Mouse (Mus musculus) intestine, embryonic 14.5 days (tissue): ENCODE results near the gene Mrpl9. TPM values are rescaled to one million over a fixed set of nuclear protein-coding genes. Genes with fewer than 3 reads are reported as not detected.

Experiments used
- ATAC-seq: fragments of 200-750 bp; cut with Nextera tagmentation; replicated peaks from 2 replicates; pipeline ENCODE4 v1.8.0; 2017; ENCODE audit warnings: low read depth, moderate number of reproducible peaks, moderate TSS enrichment, moderate library complexity; ENCODE audit not compliant: low FRiP score, low TSS enrichment
- DNase-seq: peaks from one replicate; pipeline ENCODE4 v3.0.0-alpha.2; 2018; ENCODE audit warnings: low spot score
- H3K27ac ChIP-seq: fragments of 300-500 bp; sonication (generic); 2 replicates; pipeline ENCODE4 v1.5.1; 2014; ENCODE audit warnings: low read depth, mild to moderate bottlenecking, control low read depth
- H3K27me3 ChIP-seq: fragments of 300-500 bp; sonication (generic); replicated peaks from 2 replicates; pipeline ENCODE4 v1.6.1; 2014; ENCODE audit warnings: low read length, control low read depth; ENCODE audit not compliant: control insufficient read depth, insufficient read depth
- H3K36me3 ChIP-seq: fragments of 300-500 bp; sonication (generic); 2 replicates; pipeline ENCODE4 v1.6.1; 2014; ENCODE audit warnings: low read length, control low read depth; ENCODE audit not compliant: control insufficient read depth, insufficient read depth
- H3K4me1 ChIP-seq: fragments of 300-500 bp; sonication (generic); replicated peaks from 2 replicates; pipeline ENCODE4 v1.6.1; 2014; ENCODE audit warnings: low read length, control low read depth, mixed read lengths; ENCODE audit not compliant: control insufficient read depth, insufficient read depth
- H3K4me2 ChIP-seq: fragments of 300-500 bp; sonication (generic); 2 replicates; pipeline ENCODE4 v1.6.1; 2014; ENCODE audit warnings: low read length
- H3K4me3 ChIP-seq: fragments of 300-500 bp; sonication (generic); 2 replicates; pipeline ENCODE4 v1.5.1; 2014; ENCODE audit warnings: low read depth, low read length, control low read depth, mixed read lengths
- H3K9ac ChIP-seq: fragments of 300-500 bp; sonication (generic); 2 replicates; pipeline ENCODE4 v1.6.1; 2014; ENCODE audit warnings: mild to moderate bottlenecking, low read length
- H3K9me3 ChIP-seq: fragments of 300-500 bp; sonication (generic); 2 replicates; pipeline ENCODE4 v1.6.1; 2016; ENCODE audit warnings: low read length, control low read depth; ENCODE audit not compliant: control insufficient read depth
- WGBS: fragments of 180-500 bp; shearing (Covaris S2); extraction: QIAGEN DNeasy Blood & Tissue Kit; methylation state at CpG from one replicate; pipeline ENCODE4 v1.1.7; 2014; 5-methylcytosine and 5-hydroxymethylcytosine counted together
- polyA plus RNA-seq: library from polyadenylated mRNA; unstranded; fragments of >200 nt; fragmentation: Nextera tagmentation; extraction: Ambion mirVana; gene quantifications from 2 replicates; pipeline ENCODE4 v1.2.1, GENCODE M21; 2014

The Mrpl9 gene
- polyA plus RNA-seq, 1 experiment from 2014 or later = 76.2 TPM

DNA sequence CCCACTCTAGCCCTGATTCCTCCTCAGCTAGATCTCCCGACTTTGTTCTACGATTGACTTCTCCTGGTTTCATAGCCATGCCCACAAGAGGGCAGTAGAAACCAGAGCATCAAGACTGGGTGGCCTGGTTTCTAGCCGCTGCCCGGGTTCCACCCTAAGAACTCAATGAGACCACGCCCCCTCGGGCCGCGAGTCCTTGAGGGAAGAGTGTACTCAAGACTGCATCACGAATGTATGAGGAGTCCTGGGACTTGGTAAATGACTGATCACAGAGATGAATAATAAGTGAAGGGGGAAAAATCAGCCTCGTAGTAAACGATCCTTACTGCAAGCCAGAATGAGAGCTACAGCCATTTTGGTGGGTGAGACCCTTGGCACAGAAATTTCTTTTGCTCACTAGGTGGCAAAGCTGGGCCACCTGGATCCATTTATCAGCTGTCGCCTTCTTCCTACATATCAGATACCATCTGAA, 13.4 kb downstream of the Mrpl9 start:
- WGBS = 3% methylated on average over 12 of the region's 12 CpGs
- Histone ChIP-seq H3K36me3 (no peaks in the 10 kb centered on the region), H3K4me3 (peak overlapping the region; percentile 28), H3K27me3 (no peaks in the 10 kb centered on the region), H3K4me1 (no peaks in the 10 kb centered on the region), H3K27ac (no peak overlapping the region), H3K9ac (no peak overlapping the region), H3K4me2 (peak overlapping the region; percentile 45), H3K9me3 (no peaks in the 10 kb centered on the region)
- ATAC-seq (peak; percentile 85), DNase-seq (peak; percentile 92)

DNA sequence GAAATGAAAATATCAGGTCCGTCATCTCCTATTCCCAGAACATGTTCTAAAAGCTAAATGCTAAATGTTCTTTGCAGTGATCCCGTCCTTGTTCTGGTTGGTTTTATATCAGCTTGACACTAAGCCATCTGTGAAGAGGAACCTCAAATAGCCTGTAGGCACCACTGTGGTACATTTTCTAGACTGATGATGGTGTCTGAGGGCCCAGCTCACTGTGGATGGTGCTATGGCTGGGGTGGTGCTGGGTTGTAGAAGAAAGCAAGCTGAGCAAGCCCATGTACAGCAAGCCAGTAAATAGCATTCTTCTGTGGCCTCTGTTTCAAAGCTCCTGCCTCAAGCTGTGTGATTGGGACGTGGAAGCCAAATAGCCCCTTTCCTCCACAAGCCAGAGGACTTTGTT, 13.9 kb downstream of the Mrpl9 start:
- WGBS = 77% methylated on average over 3 of the region's 3 CpGs
- H3K9me3 ChIP-seq = no peaks in the 10 kb centered on the region
- H3K36me3 ChIP-seq = no peaks in the 10 kb centered on the region
- no peak for DNase-seq
- H3K4me3 ChIP-seq = no peak overlapping the region
- H3K9ac ChIP-seq = no peak overlapping the region
- no peak overlapping the region for H3K4me2 ChIP-seq
- H3K4me1 ChIP-seq = no peaks in the 10 kb centered on the region
- no peak for ATAC-seq
- no peak overlapping the region for H3K27ac ChIP-seq
- no peaks in the 10 kb centered on the region for H3K27me3 ChIP-seq

DNA sequence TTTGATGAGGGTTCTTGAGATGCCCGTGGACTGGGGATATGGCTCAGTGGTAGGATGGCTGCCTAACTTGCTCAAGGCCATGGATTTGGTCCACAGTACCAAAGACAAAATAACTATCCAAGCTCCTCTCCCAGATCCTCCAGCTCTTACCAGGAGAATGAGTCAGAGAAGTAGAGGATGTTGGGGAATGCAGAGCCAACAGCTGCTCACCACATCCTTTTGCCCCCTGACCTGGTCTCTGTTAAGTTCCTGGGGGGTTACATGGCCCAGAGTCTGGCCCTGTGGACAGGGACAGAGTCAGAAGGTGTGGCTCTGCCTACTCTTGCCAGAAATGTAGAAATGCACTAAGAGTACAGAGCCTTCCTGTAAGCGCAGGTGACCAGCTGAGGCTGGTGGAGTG, 16.7 kb downstream of the Mrpl9 start:
- Histone ChIP-seq H3K4me3 (no peak overlapping the region), H3K27me3 (no peaks in the 10 kb centered on the region), H3K36me3 (no peaks in the 10 kb centered on the region), H3K4me1 (no peaks in the 10 kb centered on the region), H3K27ac (no peak overlapping the region), H3K9me3 (no peaks in the 10 kb centered on the region), H3K9ac (no peak overlapping the region), H3K4me2 (no peak overlapping the region)
- 88% methylated on average over 2 of the region's 2 CpGs for WGBS
- ATAC-seq (no peak), DNase-seq (no peak)

DNA sequence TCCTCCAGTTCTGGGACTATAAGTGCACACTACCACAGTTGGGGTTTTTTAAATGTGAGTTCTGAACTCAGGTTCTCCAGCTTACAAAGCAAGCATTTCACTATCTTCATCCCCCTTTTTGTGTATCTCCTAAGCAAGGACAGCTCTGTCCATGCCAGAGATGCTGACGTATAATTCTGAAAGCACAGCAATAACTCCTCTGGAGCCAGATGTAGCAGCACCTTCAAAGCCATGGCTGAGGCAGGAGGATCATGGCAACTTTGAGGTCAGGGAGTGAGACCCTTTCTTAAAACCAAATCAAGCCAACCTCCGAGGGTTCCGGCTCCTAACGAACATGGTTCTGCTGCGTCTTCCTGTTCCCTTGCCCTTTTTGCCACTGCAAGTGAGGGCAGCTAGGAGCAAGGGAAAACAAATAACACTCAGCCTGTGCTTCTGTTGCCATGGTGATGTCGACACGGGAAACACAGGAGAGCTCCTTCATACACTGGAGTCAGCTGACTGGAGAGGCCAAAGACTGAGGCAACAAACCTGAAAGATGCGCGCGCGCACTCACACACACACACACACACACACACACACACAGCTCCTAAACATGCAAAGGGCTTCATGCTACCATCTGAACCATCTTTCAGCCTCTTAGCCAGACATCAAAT, 20.9 kb downstream of the Mrpl9 start:
- Histone ChIP-seq H3K27me3 (no peaks in the 10 kb centered on the region), H3K4me2 (no peak overlapping the region), H3K9me3 (no peaks in the 10 kb centered on the region), H3K9ac (no peak overlapping the region), H3K4me3 (no peak overlapping the region), H3K4me1 (no peaks in the 10 kb centered on the region), H3K27ac (no peak overlapping the region), H3K36me3 (no peaks in the 10 kb centered on the region)
- WGBS = 55% methylated on average over 11 of the region's 11 CpGs
- ATAC-seq (no peak), DNase-seq (no peak)

DNA sequence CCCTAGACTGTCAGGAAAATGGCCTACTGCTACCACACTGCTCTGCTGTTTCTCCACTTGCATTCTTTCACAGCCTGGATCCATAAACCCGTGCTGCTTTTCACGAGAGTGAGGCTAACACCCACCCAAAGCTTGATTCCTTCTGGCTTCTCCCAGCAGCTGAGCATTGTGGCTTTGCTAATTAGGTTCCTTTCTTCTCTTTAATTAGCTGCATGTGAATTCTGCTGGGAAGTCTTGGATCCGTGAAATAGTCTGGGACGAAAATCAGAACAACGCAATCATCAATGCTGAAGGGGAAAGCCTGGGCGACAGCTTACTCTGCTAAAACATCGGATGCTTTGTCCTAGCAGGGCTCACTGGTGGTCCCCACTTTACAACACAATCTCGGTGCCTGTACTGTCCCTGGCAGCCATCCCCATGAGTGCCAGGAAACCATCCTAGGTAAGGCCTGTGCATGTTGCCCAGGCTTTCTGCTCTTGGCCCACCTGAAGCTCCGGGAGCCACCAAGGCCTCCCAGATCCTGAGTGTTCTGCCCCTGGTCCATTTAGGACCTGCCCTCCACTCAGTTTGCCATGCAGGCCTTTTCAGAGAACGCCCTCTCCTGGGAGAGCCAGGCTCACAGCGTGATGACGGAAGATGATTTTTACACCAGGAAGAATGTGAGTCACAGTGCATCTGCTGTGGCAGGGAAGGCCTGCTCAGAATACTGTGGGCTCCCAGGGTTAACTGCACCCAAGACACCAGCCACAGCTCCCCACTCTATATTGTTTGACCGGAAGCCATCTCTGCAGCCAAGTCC, 22.7 kb downstream of the Mrpl9 start:
- no peaks in the 10 kb centered on the region for H3K4me1 ChIP-seq
- no peaks in the 10 kb centered on the region for H3K9me3 ChIP-seq
- no peak for ATAC-seq
- H3K4me2 ChIP-seq = no peak overlapping the region
- no peak overlapping the region for H3K4me3 ChIP-seq
- H3K27ac ChIP-seq = no peak overlapping the region
- no peaks in the 10 kb centered on the region for H3K27me3 ChIP-seq
- WGBS = 71% methylated on average over 13 of the region's 13 CpGs
- no peaks in the 10 kb centered on the region for H3K36me3 ChIP-seq
- no peak for DNase-seq
- H3K9ac ChIP-seq = no peak overlapping the region

DNA sequence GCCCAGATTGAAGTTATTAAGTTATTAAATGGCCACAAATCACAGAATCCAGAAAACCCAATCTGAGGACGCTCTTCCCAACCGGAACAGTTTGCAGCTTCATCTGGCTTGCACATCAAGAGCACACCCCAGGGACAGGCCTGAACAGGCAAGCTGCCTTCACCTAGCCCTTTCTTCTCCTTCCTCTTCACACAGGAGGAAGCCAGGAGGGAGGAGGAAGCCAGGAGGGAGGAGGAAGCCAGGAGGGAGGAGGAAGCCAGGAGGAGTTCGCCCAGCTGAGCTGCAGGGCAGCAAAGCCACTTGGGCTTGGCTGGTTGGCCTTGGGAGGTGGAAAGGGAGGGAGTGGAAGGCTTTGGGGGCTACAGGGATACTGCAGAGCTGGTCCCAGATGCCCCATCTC, 25.8 kb downstream of the Mrpl9 start:
- ATAC-seq = no peak
- Histone ChIP-seq H3K4me2 (no peak overlapping the region), H3K4me1 (peaks cover 14% of the 10 kb centered on the region; the same call in 1 of the 2 replicates), H3K4me3 (no peak overlapping the region), H3K27ac (no peak overlapping the region), H3K9ac (no peak overlapping the region), H3K27me3 (no peaks in the 10 kb centered on the region), H3K36me3 (no peaks in the 10 kb centered on the region), H3K9me3 (no peaks in the 10 kb centered on the region)
- whole genome bisulfite sequencing = 46% methylated on average over 3 of the region's 3 CpGs
- DNase-seq = no peak

DNA sequence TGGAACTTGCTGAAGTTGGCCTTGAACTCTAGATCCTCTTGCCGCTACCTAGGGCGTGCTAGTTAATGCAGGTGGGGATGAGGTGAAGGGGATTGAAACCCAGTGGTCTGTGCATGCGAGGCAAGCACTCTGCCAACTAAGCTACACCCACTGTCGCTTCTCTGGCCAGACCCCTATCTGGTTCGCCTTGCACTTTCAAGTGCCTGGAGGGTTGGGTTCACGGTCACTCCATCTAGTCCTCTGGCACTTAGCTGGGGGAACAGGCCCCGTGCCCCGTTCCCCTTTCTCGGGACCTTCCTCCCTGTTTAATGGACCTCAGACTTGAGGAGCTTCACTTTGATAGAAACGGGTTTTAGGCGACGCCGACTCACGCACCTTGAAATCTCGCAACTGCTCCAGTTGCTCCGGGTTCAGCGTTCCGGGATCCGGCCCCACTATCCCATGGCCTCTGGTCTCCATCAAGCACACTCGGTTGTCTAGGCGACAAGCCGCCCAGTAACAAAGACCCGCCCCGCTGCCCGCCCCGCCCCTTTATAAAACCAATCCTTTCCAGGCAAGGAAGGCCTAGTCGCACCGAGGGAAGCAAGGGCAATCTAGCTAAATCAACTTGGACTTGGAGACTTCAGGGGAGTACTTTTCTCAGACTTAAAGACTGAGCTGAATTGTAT, 29.5 kb downstream of the Mrpl9 start:
- H3K4me2 ChIP-seq = peak overlapping the region; percentile 44
- no peak overlapping the region for H3K9ac ChIP-seq
- H3K36me3 ChIP-seq = no peaks in the 10 kb centered on the region
- peaks cover 22% of the 10 kb centered on the region; the same call in 1 of the 2 replicates for H3K4me1 ChIP-seq
- peak overlapping the region; percentile 44; the same call in 1 of the 2 replicates for H3K27ac ChIP-seq
- no peaks in the 10 kb centered on the region for H3K27me3 ChIP-seq
- peak; percentile 61 for ATAC-seq
- no peaks in the 10 kb centered on the region for H3K9me3 ChIP-seq
- WGBS = 10% methylated on average over 28 of the region's 28 CpGs
- peak; percentile 77 for DNase-seq
- H3K4me3 ChIP-seq = peak overlapping the region; percentile 13; the same call in 1 of the 2 replicates

- Histone ChIP-seq H3K9ac (no peak overlapping the region), H3K4me3 (no peak overlapping the region), H3K9me3 (no peaks in the 10 kb centered on the region), H3K4me2 (peak overlapping the region; percentile 44; the same call in 1 of the 2 replicates), H3K4me1 (peaks cover 22% of the 10 kb centered on the region; the same call in 1 of the 2 replicates), H3K36me3 (no peaks in the 10 kb centered on the region), H3K27ac (peak overlapping the region; percentile 44; the same call in 1 of the 2 replicates), H3K27me3 (no peaks in the 10 kb centered on the region)
- DNase-seq = no peak
- 37% methylated on average over 10 of the region's 10 CpGs for WGBS
- ATAC-seq = no peak
Measured at GRCm38 (mm10) chr3:94473115-94473505, 30.0 kb downstream of the Mrpl9 start.
